Mouse (Mus musculus) 416B (cell line): ENCODE measurements at regions not wholly inside any gene's neighbourhood (a gene's known extent, or its start where the extent isn't known, plus 50 kb on each side); places are given as distances from the start of the nearest gene placed in this dataset.

Experiments
- DNase-seq: peaks from one replicate; pipeline ENCODE4 v3.0.0; 2011; ENCODE audit warnings: low read depth

GRCm38 (mm10) chr8:89171561-89171960, 127.6 kb upstream of the Sall1 start:
- DNase-seq = no peak

GRCm38 (mm10) chr8:89169484-89169883, 125.5 kb upstream of the Sall1 start:
- DNase-seq = no peak

- DNase-seq = no peak
Observed at GRCm38 (mm10) chr8:89167026-89167425, 123.1 kb upstream of the Sall1 start.

GRCm38 (mm10) chr8:89156909-89157308, 112.9 kb upstream of the Sall1 start:
- DNase-seq = no peak

- DNase-seq = no peak
Observed at GRCm38 (mm10) chr8:89153605-89154004, 109.6 kb upstream of the Sall1 start.

GRCm38 (mm10) chr8:89152867-89153595, 109.1 kb upstream of the Sall1 start:
- no peak for DNase-seq

- DNase-seq = no peak
Observed at GRCm38 (mm10) chr8:89152331-89152730, 108.4 kb upstream of the Sall1 start.

GRCm38 (mm10) chr8:89150952-89151351, 107.0 kb upstream of the Sall1 start:
- DNase-seq = no peak

GRCm38 (mm10) chr8:89141529-89142235, 97.7 kb upstream of the Sall1 start:
- no peak for DNase-seq

- DNase-seq = no peak
Observed at GRCm38 (mm10) chr8:89139876-89140275, 95.9 kb upstream of the Sall1 start.

GRCm38 (mm10) chr8:89138416-89139125, 94.6 kb upstream of the Sall1 start:
- no peak for DNase-seq

GRCm38 (mm10) chr8:89134581-89135484, 90.9 kb upstream of the Sall1 start:
- DNase-seq = no peak

GRCm38 (mm10) chr8:89134058-89134457, 90.1 kb upstream of the Sall1 start:
- no peak for DNase-seq

- DNase-seq = no peak
Observed at GRCm38 (mm10) chr8:89121051-89121450, 77.1 kb upstream of the Sall1 start.

- DNase-seq = no peak
Observed at GRCm38 (mm10) chr8:89107895-89108660, 64.1 kb upstream of the Sall1 start.

GRCm38 (mm10) chr8:89106346-89106745, 62.4 kb upstream of the Sall1 start:
- no peak for DNase-seq

- DNase-seq = no peak
Observed at GRCm38 (mm10) chr8:89097396-89097795, 53.4 kb upstream of the Sall1 start.
